Comparison of ENCODE assay signal across 19 mouse cellular contexts in the genomic region with DNA sequence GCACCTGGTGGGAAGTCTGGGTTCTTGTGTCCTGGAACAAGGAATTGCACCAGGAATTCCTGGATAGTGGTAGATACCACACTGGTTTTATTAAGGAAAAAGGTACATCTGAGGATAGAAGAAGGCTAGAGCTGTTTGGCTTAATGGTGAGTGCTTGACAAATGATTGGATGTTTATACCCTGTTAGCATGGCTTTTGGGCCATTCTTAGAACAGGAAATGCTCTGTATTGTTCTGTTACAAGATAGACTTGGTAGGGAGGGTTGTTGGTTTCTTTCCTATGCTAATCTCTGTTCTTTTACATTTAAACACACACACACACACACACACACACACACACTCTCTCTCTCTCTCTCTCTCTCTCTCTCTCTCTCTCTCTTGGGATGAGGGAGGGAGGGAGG.
"Had no signal": no experiment of that assay in that cellular context is flagged by ENCODE, and none has a peak within 500 bp of the region (broad histone marks: within the 10 kb centered on the region; RNA-seq: fewer than 3 reads in every experiment).

No protein-coding gene starts in this region.

- H3K4me1 ChIP-seq: limb, embryonic 10.5 days; stomach, embryonic 15.5 days had no signal

- H3K9ac ChIP-seq: limb, embryonic 13.5 days; midbrain, embryonic 12.5 days; neural tube, embryonic 13.5 days; stomach, embryonic 15.5 days had no signal

- H3K36me3 ChIP-seq: limb, embryonic 10.5 days; limb, embryonic 13.5 days; midbrain, embryonic 12.5 days; neural tube, embryonic 13.5 days; stomach, embryonic 15.5 days had no signal

- H3K27ac ChIP-seq: kidney, postnatal 0 days; layer of hippocampus, adult 2 months; limb, embryonic 10.5 days; limb, embryonic 13.5 days; midbrain, embryonic 12.5 days; neural tube, embryonic 13.5 days; stomach, embryonic 15.5 days had no signal

- H3K4me2 ChIP-seq: limb, embryonic 13.5 days; midbrain, embryonic 12.5 days; neural tube, embryonic 13.5 days; stomach, embryonic 15.5 days had no signal

- H3K27me3 ChIP-seq: limb, embryonic 13.5 days; midbrain, embryonic 12.5 days; neural tube, embryonic 13.5 days; stomach, embryonic 15.5 days had no signal

- DNase-seq: kidney, adult 2 months; kidney, postnatal 25 days; layer of hippocampus, adult 9-11 months; lung, adult 2 months; lung, postnatal 14 days; lung, postnatal 4 days; retina, postnatal 1 day; right cerebral cortex, postnatal 25 days; spleen, adult 18-20 months; thymus, postnatal 25 days had no signal

- ATAC-seq: midbrain, embryonic 16.5 days had no signal

- H3K4me3 ChIP-seq: layer of hippocampus, adult 2 months; limb, embryonic 10.5 days; limb, embryonic 13.5 days; midbrain, embryonic 12.5 days; myocyte; neural tube, embryonic 13.5 days; stomach, embryonic 15.5 days had no signal

- H3K9me3 ChIP-seq: limb, embryonic 10.5 days; limb, embryonic 13.5 days; midbrain, embryonic 12.5 days; neural tube, embryonic 13.5 days; stomach, embryonic 15.5 days had no signal
